Mouse (Mus musculus) midbrain, postnatal 0 days (tissue): ENCODE data around the gene Cttn. TPM values are rescaled to one million over a fixed set of nuclear protein-coding genes. Genes with fewer than 3 reads are reported as not detected.

Experiments
- ATAC-seq: fragments of 200-750 bp; cut with Nextera tagmentation; 2 replicates; pipeline ENCODE4 v1.8.0; 2017; ENCODE audit warnings: moderate number of reproducible peaks, mild to moderate bottlenecking, moderate TSS enrichment, moderate library complexity; ENCODE audit not compliant: low FRiP score
- DNase-seq: peaks from one replicate; pipeline ENCODE4 v3.0.0-alpha.2; 2015; ENCODE audit warnings: low spot score
- H3K27ac ChIP-seq: fragments of 300-500 bp; sonication (generic); 2 replicates; pipeline ENCODE4 v1.5.1; 2014; ENCODE audit warnings: low read depth, mild to moderate bottlenecking, low read length, mixed read lengths
- H3K27me3 ChIP-seq: fragments of 300-500 bp; sonication (generic); 2 replicates; pipeline ENCODE4 v1.6.1; 2014; ENCODE audit warnings: low read length, control low read depth, mixed read lengths; ENCODE audit not compliant: insufficient read depth
- H3K36me3 ChIP-seq: fragments of 300-500 bp; sonication (generic); 2 replicates; pipeline ENCODE4 v1.6.1; 2014; ENCODE audit warnings: low read length, control low read depth, mixed read lengths; ENCODE audit not compliant: insufficient read depth
- H3K4me1 ChIP-seq: fragments of 300-500 bp; sonication (generic); 2 replicates; pipeline ENCODE4 v1.6.1; 2014; ENCODE audit warnings: mild to moderate bottlenecking, control low read depth, antibody characterized with exemption, low read length, mixed read lengths; ENCODE audit not compliant: insufficient read depth
- H3K4me2 ChIP-seq: fragments of 300-500 bp; sonication (generic); 2 replicates; pipeline ENCODE4 v1.6.1; 2014; ENCODE audit warnings: low read depth, mild to moderate bottlenecking, low read length, mixed read lengths; ENCODE audit not compliant: poor library complexity, severe bottlenecking
- H3K4me3 ChIP-seq: fragments of 300-500 bp; sonication (generic); 2 replicates; pipeline ENCODE4 v1.5.1; 2014; ENCODE audit warnings: low read depth, mild to moderate bottlenecking, low read length, moderate library complexity
- H3K9ac ChIP-seq: fragments of 300-500 bp; sonication (generic); replicated peaks from 2 replicates; pipeline ENCODE4 v1.6.1; 2014; ENCODE audit warnings: mild to moderate bottlenecking, low read length, moderate library complexity, mixed read lengths; ENCODE audit not compliant: poor library complexity, severe bottlenecking
- H3K9me3 ChIP-seq: fragments of 300-500 bp; sonication (generic); 2 replicates; pipeline ENCODE4 v1.6.1; 2016; ENCODE audit warnings: low read length, control low read depth
- CTCF ChIP-seq: IDR thresholded peaks from 2 replicates; pipeline ENCODE4 v1.5.1; 2016; ENCODE audit warnings: antibody characterized with exemption, mild to moderate bottlenecking
- WGBS: fragments of 180-500 bp; shearing (Covaris S2); extraction: QIAGEN DNeasy Blood & Tissue Kit; methylation state at CpG from one replicate; pipeline ENCODE4 v1.1.7; 2014; 5-methylcytosine and 5-hydroxymethylcytosine counted together
- polyA plus RNA-seq: library from polyadenylated mRNA; unstranded; fragments of >200 nt; fragmentation: Nextera tagmentation; extraction: Ambion mirVana; gene quantifications from 2 replicates; pipeline ENCODE4 v1.2.1, GENCODE M21; 2015
- total RNA-seq: library from RNA; depleted of rRNA; stranded (reverse); fragments of >200 nt; gene quantifications from 2 replicates; pipeline ENCODE4 v1.2.3, GENCODE M21; 2014

Gene Cttn
- total and polyA plus RNA-seq, 2 experiments from 2014 or later, result 131 to 162 TPM

DNA sequence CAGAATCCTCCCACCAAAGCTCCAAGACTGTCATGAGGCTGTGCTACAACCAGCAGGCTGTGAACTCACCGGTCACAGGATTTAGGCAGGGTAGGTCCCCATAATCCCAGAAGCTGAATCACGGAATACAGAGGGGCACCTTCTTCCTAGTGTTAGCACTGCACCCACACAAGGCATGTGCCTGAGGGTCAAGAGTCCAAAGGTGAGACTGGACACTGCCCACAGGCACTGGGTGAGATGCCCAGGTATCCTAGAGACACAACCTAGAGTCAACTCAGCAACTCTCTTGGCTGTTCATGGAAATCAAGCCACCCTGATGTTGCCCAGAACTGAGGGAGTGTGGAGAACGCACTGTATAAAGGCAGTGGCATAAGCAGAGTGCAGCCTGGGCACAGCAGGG lies 44.2 kb downstream of the Cttn start:
- Histone ChIP-seq H3K9me3 (no peaks in the 10 kb centered on the region), H3K4me2 (no peak overlapping the region), H3K27me3 (no peaks in the 10 kb centered on the region), H3K36me3 (no peaks in the 10 kb centered on the region), H3K4me3 (no peak overlapping the region), H3K27ac (no peak overlapping the region), H3K4me1 (no peaks in the 10 kb centered on the region), H3K9ac (no peak overlapping the region)
- WGBS, result 79% methylated on average over 3 of the region's 3 CpGs
- TF ChIP-seq CTCF, result no peak
- DNase-seq (no peak), ATAC-seq (0 out of 2 replicates have a peak, but pooled peaks have one; percentile 28)

DNA sequence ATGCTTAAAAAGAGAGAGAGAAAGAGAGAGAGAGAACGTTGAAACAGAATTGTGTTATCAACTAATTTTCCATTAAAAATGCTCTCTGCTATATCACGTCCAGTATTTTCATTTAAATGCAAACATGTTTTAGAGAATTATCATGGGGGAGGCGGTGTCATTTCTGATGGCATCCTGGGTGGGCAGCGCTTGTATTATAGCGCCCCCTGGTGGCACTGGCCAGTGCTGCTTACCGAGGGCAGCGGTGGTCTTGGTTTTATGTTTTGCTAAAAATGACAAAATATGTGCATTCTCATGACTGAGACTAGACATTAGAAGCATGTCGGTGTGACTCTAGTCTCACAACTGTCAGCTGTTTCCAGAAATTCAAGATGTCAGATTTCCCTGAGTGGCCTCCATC lies 44.9 kb downstream of the Cttn start:
- no peak overlapping the region for H3K4me3 ChIP-seq
- ATAC-seq (no peak), DNase-seq (peak; percentile 80)

DNA sequence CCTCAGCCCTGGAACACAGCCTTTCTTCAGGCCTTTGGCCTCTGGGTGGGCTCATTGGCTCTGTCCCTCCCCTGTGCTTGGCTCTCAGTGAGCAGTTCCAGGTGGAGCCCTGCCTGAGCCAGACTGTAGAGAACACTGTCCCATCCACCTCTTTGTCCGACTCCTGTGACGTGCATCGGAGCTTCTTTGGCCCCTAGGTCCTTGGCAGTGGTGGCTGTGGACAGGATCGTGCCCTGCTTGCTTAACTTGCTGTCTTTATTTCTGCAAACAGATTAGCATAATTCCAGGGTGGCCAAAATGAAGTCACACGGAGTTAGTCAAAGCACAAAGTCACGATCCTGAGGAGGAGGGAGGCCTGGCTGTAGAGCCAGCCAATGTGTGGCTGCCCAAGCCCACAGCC lies 49.3 kb downstream of the Cttn start:
- TF ChIP-seq CTCF, result no peak
- ATAC-seq, result no peak
- WGBS, result 47% methylated on average over 6 of the region's 6 CpGs
- Histone ChIP-seq H3K9me3 (no peaks in the 10 kb centered on the region), H3K27ac (no peak overlapping the region), H3K4me2 (no peak overlapping the region), H3K36me3 (0 out of 2 replicates have a peak, but pooled peaks cover 3% of the 10 kb centered on the region), H3K27me3 (no peaks in the 10 kb centered on the region), H3K4me1 (peaks cover 4% of the 10 kb centered on the region; the same call in 1 of the 2 replicates), H3K4me3 (no peak overlapping the region), H3K9ac (no peak overlapping the region)
- DNase-seq, result peak; percentile 76

More for the DNA sequence above, 44.9 kb downstream of the Cttn start:
- Histone ChIP-seq H3K9me3 (no peaks in the 10 kb centered on the region), H3K9ac (no peak overlapping the region), H3K4me2 (no peak overlapping the region), H3K4me1 (no peaks in the 10 kb centered on the region), H3K27me3 (no peaks in the 10 kb centered on the region), H3K27ac (no peak overlapping the region), H3K36me3 (no peaks in the 10 kb centered on the region)
- WGBS, result 3% methylated on average over 8 of the region's 8 CpGs
- peak; percentile 99 for TF ChIP-seq CTCF

DNA sequence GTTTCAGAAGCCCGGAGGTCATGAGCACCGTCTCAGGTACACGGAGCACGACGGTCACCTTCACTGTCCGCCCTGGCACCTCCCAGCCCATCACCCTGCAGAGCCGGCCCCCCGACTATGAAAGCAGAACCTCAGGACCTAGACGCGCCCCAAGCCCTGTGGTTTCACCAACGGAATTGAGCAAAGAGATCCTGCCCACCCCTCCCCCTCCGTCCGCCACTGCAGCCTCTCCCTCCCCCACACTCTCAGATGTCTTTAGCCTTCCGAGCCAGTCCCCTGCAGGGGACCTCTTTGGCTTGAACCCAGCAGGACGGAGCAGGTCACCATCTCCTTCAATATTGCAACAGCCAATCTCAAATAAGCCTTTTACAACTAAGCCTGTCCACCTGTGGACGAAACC lies 50.3 kb downstream of the Cttn start:
- no peak overlapping the region for H3K27ac ChIP-seq
- H3K36me3 ChIP-seq, result 0 out of 2 replicates have a peak, but pooled peaks cover 3% of the 10 kb centered on the region
- H3K9ac ChIP-seq, result no peak overlapping the region
- DNase-seq, result no peak
- no peaks in the 10 kb centered on the region for H3K9me3 ChIP-seq
- H3K4me3 ChIP-seq, result no peak overlapping the region
- no peak for ATAC-seq
- H3K27me3 ChIP-seq, result no peaks in the 10 kb centered on the region
- H3K4me1 ChIP-seq, result peaks cover 4% of the 10 kb centered on the region; the same call in 1 of the 2 replicates
- no peak for TF ChIP-seq CTCF
- WGBS, result 30% methylated on average over 16 of the region's 16 CpGs
- H3K4me2 ChIP-seq, result no peak overlapping the region

DNA sequence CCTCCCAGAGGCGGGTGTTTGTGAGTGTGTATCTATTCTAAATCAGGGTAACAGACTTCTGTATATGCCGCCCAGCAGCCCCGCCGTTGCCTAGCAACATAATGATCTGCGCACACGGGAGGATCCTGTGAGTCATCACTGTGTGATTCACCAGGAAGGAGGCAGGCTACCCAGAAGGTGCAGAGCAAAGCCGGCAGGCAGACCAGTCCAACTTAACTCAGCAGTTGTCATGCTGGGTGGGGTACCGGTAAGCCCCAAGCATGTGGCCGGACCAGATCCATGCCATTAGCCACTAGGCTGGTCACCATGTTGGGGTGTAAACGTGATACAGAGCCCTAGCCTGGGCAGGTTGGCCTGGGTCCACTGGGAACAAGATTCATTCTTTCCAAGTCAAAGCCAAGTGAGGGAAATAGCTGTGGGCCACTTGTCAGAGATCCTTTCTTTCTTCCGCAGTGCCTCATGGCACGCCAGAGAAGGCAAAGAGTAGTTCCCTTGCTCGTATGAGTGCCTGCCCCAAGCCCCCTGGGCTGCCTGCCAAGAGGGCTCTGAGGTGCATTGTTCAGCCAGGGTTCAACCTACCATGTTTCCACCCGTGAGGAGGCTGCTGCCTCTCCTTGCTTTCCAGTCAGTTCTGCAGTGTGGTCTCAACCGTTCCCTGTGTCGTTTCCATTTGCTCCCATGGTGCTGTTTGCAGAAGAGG lies 53.0 kb downstream of the Cttn start:
- 20% methylated on average over 16 of the region's 16 CpGs for WGBS
- no peak overlapping the region for H3K9ac ChIP-seq

DNA sequence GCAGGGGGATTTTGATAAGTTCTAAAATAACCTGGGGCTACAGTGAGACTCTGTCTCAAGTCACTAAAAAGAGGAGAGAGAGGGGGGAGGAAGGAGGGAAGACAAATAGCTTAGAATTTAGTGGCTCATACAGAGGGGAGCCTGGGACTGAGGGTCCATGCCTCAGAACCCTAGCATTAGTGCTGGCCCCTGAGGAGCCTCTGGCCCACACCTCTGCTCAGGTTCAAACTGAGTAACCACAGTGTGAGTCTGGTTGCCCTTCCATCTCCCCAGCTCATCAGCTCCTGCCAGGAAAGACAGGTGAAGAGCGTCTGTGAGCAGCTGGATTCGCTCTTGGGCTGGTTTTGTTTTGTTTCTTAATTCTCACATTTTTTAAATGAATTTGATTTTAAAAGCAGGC lies 53.6 kb downstream of the Cttn start:
- Histone ChIP-seq H3K4me3 (no peak overlapping the region), H3K9me3 (no peaks in the 10 kb centered on the region), H3K27ac (peak overlapping the region; percentile 71), H3K4me1 (peaks cover 5% of the 10 kb centered on the region; the same call in 1 of the 2 replicates), H3K9ac (no peak overlapping the region), H3K4me2 (peak overlapping the region; percentile 13; the same call in 1 of the 2 replicates), H3K36me3 (0 out of 2 replicates have a peak, but pooled peaks cover 8% of the 10 kb centered on the region), H3K27me3 (no peaks in the 10 kb centered on the region)
- WGBS, result 22% methylated on average over 2 of the region's 2 CpGs
- DNase-seq (no peak), ATAC-seq (no peak)
- TF ChIP-seq CTCF, result no peak

More for the DNA sequence above, 53.0 kb downstream of the Cttn start:
- Histone ChIP-seq H3K36me3 (0 out of 2 replicates have a peak, but pooled peaks cover 8% of the 10 kb centered on the region), H3K27ac (peak overlapping the region; percentile 71), H3K4me2 (peak overlapping the region; percentile 13), H3K4me3 (no peak overlapping the region), H3K27me3 (no peaks in the 10 kb centered on the region), H3K4me1 (peaks cover 4% of the 10 kb centered on the region; the same call in 1 of the 2 replicates), H3K9me3 (no peaks in the 10 kb centered on the region)
- no peak for TF ChIP-seq CTCF
- DNase-seq, result peak; percentile 85
- ATAC-seq, result peak; percentile 67
